Mouse (Mus musculus) MEL (cell line): ENCODE measurements around the gene Arhgef39.

Experiments used
- CTCF ChIP-seq, 3 experiments: IDR thresholded peaks in 2 of 3; conservative IDR thresholded peaks in 1 of 3; 2 replicates each; pipeline ENCODE4 v1.5.1; 2011 to 2012; ENCODE audit warnings: low read length in 3 of 3, low read depth in 2 of 3, mild to moderate bottlenecking in 2 of 3, improper control_type of control experiment in 1 of 3, inconsistent platforms in 1 of 3, mixed read lengths in 1 of 3, moderate library complexity in 1 of 3; ENCODE audit not compliant: control insufficient read depth in 1 of 3, insufficient read depth in 1 of 3, poor library complexity in 1 of 3, severe bottlenecking in 1 of 3
- ELF1 ChIP-seq: IDR thresholded peaks from 2 replicates; pipeline ENCODE4 v1.6.1; 2014; ENCODE audit warnings: low read depth, mild to moderate bottlenecking, inconsistent platforms, low read length, improper control_type of control experiment, moderate library complexity
- HCFC1 ChIP-seq: IDR thresholded peaks from 2 replicates; pipeline ENCODE4 v1.6.1; 2012; ENCODE audit warnings: low read depth, mild to moderate bottlenecking, inconsistent platforms, low read length, improper control_type of control experiment, moderate library complexity
- MAZ ChIP-seq: IDR thresholded peaks from 2 replicates; pipeline ENCODE4 v1.6.1; 2012; ENCODE audit warnings: low read depth, mild to moderate bottlenecking, inconsistent platforms, low read length, improper control_type of control experiment
- POLR2A ChIP-seq, 2 experiments: IDR thresholded peaks; 2 replicates each; pipeline ENCODE4 v1.6.1; 2011 to 2012; ENCODE audit warnings: low read length in 2 of 2, mild to moderate bottlenecking in 2 of 2, control low read depth in 1 of 2, improper control_type of control experiment in 1 of 2, low read depth in 1 of 2, moderate library complexity in 1 of 2; ENCODE audit not compliant: control insufficient read depth in 1 of 2, insufficient read depth in 1 of 2, poor library complexity in 1 of 2
- RAD21 ChIP-seq: IDR thresholded peaks from 2 replicates; pipeline ENCODE4 v1.6.1; 2011; ENCODE audit warnings: mild to moderate bottlenecking, low read depth, low read length, improper control_type of control experiment
- SIN3A ChIP-seq: IDR thresholded peaks from 2 replicates; pipeline ENCODE4 v1.6.1; 2012; ENCODE audit warnings: low read length, improper control_type of control experiment, inconsistent platforms
- SMC3 ChIP-seq: IDR thresholded peaks from 2 replicates; pipeline ENCODE4 v1.6.1; 2011; ENCODE audit warnings: low read depth, low read length, improper control_type of control experiment
- USF2 ChIP-seq, 2 experiments: IDR thresholded peaks; 2 replicates each; pipeline ENCODE4 v1.6.1; 2011 to 2012; ENCODE audit warnings: improper control_type of control experiment in 2 of 2, low read length in 2 of 2, borderline replicate concordance in 1 of 2, inconsistent platforms in 1 of 2, low read depth in 1 of 2, mild to moderate bottlenecking in 1 of 2; ENCODE audit not compliant: insufficient read depth in 1 of 2
- ZC3H11A ChIP-seq: IDR thresholded peaks from 2 replicates; pipeline ENCODE4 v1.6.1; 2012; ENCODE audit warnings: low read depth, mild to moderate bottlenecking, inconsistent platforms, low read length, improper control_type of control experiment

GRCm38 (mm10) chr4:43476604-43477003, 22.9 kb downstream of the Arhgef39 start:
- no peak for TF ChIP-seq ZC3H11A
- no peak for TF ChIP-seq USF2 (IDR thresholded peaks at IDR 0.05; ENCODE audit: borderline replicate concordance in 1 of 2, insufficient read depth in 1 of 2, low read depth in 1 of 2, low read length in 2 of 2)
- TF ChIP-seq ELF1, result no peak
- no peak for TF ChIP-seq HCFC1
- TF ChIP-seq POLR2A (IDR thresholded peaks at IDR 0.05; ENCODE audit: control insufficient read depth in 1 of 2, insufficient read depth in 1 of 2, low read depth in 1 of 2, low read length in 2 of 2, poor library complexity in 1 of 2), result no peak
- no peak for TF ChIP-seq MAZ
- no peak for TF ChIP-seq SIN3A
- 0 out of 2 replicates have a peak, but pooled peaks have one; percentile 27 for TF ChIP-seq SMC3
- TF ChIP-seq RAD21, result no peak; the same call in 1 of the 2 replicates
- peak in 2 of 3 experiments; percentile 31 to 42; a peak in 5 of 6 replicates for TF ChIP-seq CTCF (IDR thresholded peaks at IDR 0.05 in 2 of 3, conservative IDR thresholded peaks at IDR 0.05 in 1 of 3; ENCODE audit: control insufficient read depth in 1 of 3, insufficient read depth in 1 of 3, low read depth in 2 of 3, low read length in 3 of 3, poor library complexity in 1 of 3, severe bottlenecking in 1 of 3)
